Mouse (Mus musculus) liver, embryonic 14.5 days (tissue): ENCODE data around the gene Npat.

Experiments used
- CTCF ChIP-seq: IDR thresholded peaks from 2 replicates; pipeline ENCODE4 v1.5.1; 2016; ENCODE audit warnings: antibody characterized with exemption, low read depth, control low read depth
- EP300 ChIP-seq: IDR thresholded peaks from 2 replicates; pipeline ENCODE4 v1.6.1; 2016; ENCODE audit warnings: antibody characterized with exemption, low read depth

DNA sequence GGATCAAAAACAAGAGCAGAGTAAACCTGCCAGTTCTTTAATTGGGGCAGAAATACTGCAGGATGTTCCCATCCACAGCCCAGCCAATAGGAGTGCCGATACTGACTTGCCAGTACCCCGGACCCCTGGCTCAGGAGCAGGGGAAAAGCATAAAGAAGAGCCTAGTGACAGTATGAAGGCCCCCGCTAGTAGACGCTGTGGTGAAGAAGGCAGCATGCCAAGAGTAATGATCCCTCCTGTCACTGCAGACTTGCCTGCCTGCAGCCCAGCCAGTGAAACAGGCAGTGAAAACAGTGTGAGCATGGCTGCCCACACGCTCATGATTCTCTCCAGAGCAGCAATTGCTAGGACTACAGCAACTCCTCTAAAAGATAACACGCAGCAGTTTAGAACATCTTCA, 33.8 kb downstream of the Npat start:
- TF ChIP-seq EP300 (no peak), CTCF (no peak)
